8 mouse cellular contexts compared by ENCODE assay signal in genomic region chr16:18343778-18344177, GRCm38 (mm10). TPM values are rescaled to one million over a fixed set of nuclear protein-coding genes. Genes with fewer than 3 reads are reported as not detected.
DNase-seq lines count a peak whose midpoint lies in the region; ATAC-seq and TF ChIP-seq lines count a peak whose summit lies in the region.

No protein-coding gene starts in this region.

- peak; percentile 95 for DNase-seq in c-Kit-negative CD71-positive TER-119-positive erythroid progenitor cells, embryonic 14.5 days (ENCODE audit: low read depth, low spot score)
- DNase-seq in fibroblast of lung, adult 2 months (ENCODE audit: low read depth) = peak; percentile 85
- peak; percentile 96 to 98 for DNase-seq in kidney, postnatal 25 days
- DNase-seq in liver, embryonic 14.5 days (ENCODE audit: low read depth in 3 of 3, low spot score in 3 of 3) = peak; percentile 93 to 96 (median 95)
- DNase-seq in neural tube, embryonic 11.5 days (ENCODE audit: low spot score) = peak; percentile 98
- peak; percentile 98 for DNase-seq in stomach, postnatal 0 days (ENCODE audit: low spot score)

- no peak for TF ChIP-seq EP300 in liver, embryonic 14.5 days (IDR thresholded peaks at IDR 0.05; ENCODE audit: low read depth)
- no peak for TF ChIP-seq EP300 in stomach, postnatal 0 days (optimal IDR thresholded peaks at IDR 0.05)

- H3K36me3 ChIP-seq in heart, embryonic 15.5 days = no peaks in the 10 kb centered on the region
- H3K36me3 ChIP-seq in liver, embryonic 14.5 days (replicated peaks; ENCODE audit: control insufficient read depth, insufficient read depth, low read depth) = peaks cover 1% of the 10 kb centered on the region
- no peaks in the 10 kb centered on the region for H3K36me3 ChIP-seq in neural tube, embryonic 11.5 days (ENCODE audit: control insufficient read depth, insufficient read depth, low read length)
- no peaks in the 10 kb centered on the region for H3K36me3 ChIP-seq in stomach, postnatal 0 days (ENCODE audit: control insufficient read depth, insufficient read depth, low read length)

- peak overlapping the region; percentile 85 for H3K4me2 ChIP-seq in heart, embryonic 15.5 days
- peak overlapping the region; percentile 70 for H3K4me2 ChIP-seq in liver, embryonic 14.5 days (ENCODE audit: low read depth)
- peak overlapping the region; percentile 74 for H3K4me2 ChIP-seq in neural tube, embryonic 11.5 days (ENCODE audit: low read depth)
- peak overlapping the region; percentile 77 for H3K4me2 ChIP-seq in stomach, postnatal 0 days (replicated peaks; ENCODE audit: low read depth)

- under 1% methylated on average over 38 of the region's 38 CpGs for WGBS in heart, embryonic 15.5 days
- WGBS in liver, embryonic 14.5 days (ENCODE audit: insufficient replicate concordance) = 1% methylated on average over 38 of the region's 38 CpGs
- WGBS in neural tube, embryonic 11.5 days = 0% methylated on average over 38 of the region's 38 CpGs
- under 1% methylated on average over 38 of the region's 38 CpGs for WGBS in stomach, postnatal 0 days

- 0 out of 2 replicates have a peak, but pooled peaks cover 1% of the 10 kb centered on the region for H3K27me3 ChIP-seq in heart, embryonic 15.5 days
- peaks cover 26% of the 10 kb centered on the region for H3K27me3 ChIP-seq in liver, embryonic 14.5 days (ENCODE audit: control insufficient read depth, insufficient read depth, low read length)
- no peaks in the 10 kb centered on the region for H3K27me3 ChIP-seq in neural tube, embryonic 11.5 days (ENCODE audit: control insufficient read depth, insufficient read depth, low read length)
- no peaks in the 10 kb centered on the region; the same call in 1 of the 2 replicates for H3K27me3 ChIP-seq in stomach, postnatal 0 days (ENCODE audit: control insufficient read depth, insufficient read depth, low read length)

- peak; percentile 96 for ATAC-seq in CD4-positive, CD25-positive, alpha-beta regulatory T cell, adult 4 months
- peak; percentile 87 for ATAC-seq in heart, embryonic 15.5 days (replicated peaks; ENCODE audit: insufficient number of reproducible peaks, insufficient read depth, low FRiP score, low read depth)
- peak; percentile 89 for ATAC-seq in liver, embryonic 14.5 days (ENCODE audit: insufficient read depth)
- ATAC-seq in neural tube, embryonic 11.5 days (ENCODE audit: insufficient read depth, low FRiP score, low TSS enrichment) = peak; percentile 87
- peak; percentile 93 for ATAC-seq in stomach, postnatal 0 days (ENCODE audit: low FRiP score, low TSS enrichment)

- no peak for TF ChIP-seq CTCF in liver, embryonic 14.5 days (IDR thresholded peaks at IDR 0.05; ENCODE audit: low read depth)
- TF ChIP-seq CTCF in stomach, postnatal 0 days (IDR thresholded peaks at IDR 0.05; ENCODE audit: low read depth) = peak; percentile 13; the same call in 1 of the 2 replicates

- H3K9me3 ChIP-seq in heart, embryonic 15.5 days (replicated peaks) = no peaks in the 10 kb centered on the region
- H3K9me3 ChIP-seq in liver, embryonic 14.5 days (ENCODE audit: control insufficient read depth, low read length) = no peaks in the 10 kb centered on the region
- H3K9me3 ChIP-seq in neural tube, embryonic 11.5 days (ENCODE audit: control insufficient read depth, low read length) = no peaks in the 10 kb centered on the region
- no peaks in the 10 kb centered on the region for H3K9me3 ChIP-seq in stomach, postnatal 0 days (ENCODE audit: control insufficient read depth, low read length)

- peak overlapping the region; percentile 69 for H3K9ac ChIP-seq in heart, embryonic 15.5 days
- peak overlapping the region; percentile 62 for H3K9ac ChIP-seq in liver, embryonic 14.5 days (replicated peaks)
- peak overlapping the region; percentile 59 for H3K9ac ChIP-seq in neural tube, embryonic 11.5 days (ENCODE audit: low read length)
- H3K9ac ChIP-seq in stomach, postnatal 0 days (ENCODE audit: low read length) = peak overlapping the region; percentile 67

- peak overlapping the region; percentile 69 for H3K4me3 ChIP-seq in heart, embryonic 15.5 days
- H3K4me3 ChIP-seq in liver, embryonic 14.5 days (ENCODE audit: insufficient read depth in 1 of 2, low read depth in 2 of 2, low read length in 2 of 2) = peak overlapping the region; percentile 61 to 87
- H3K4me3 ChIP-seq in neural tube, embryonic 11.5 days (ENCODE audit: low read depth, low read length) = peak overlapping the region; percentile 48
- H3K4me3 ChIP-seq in stomach, postnatal 0 days (ENCODE audit: low read depth, low read length) = peak overlapping the region; percentile 61

- H3K4me1 ChIP-seq in heart, embryonic 15.5 days (replicated peaks) = peaks cover 55% of the 10 kb centered on the region
- peaks cover 11 to 37% of the 10 kb centered on the region in 2 experiments for H3K4me1 ChIP-seq in liver, embryonic 14.5 days (replicated peaks; ENCODE audit: control insufficient read depth in 2 of 2, insufficient read depth in 2 of 2, low read length in 1 of 2)
- H3K4me1 ChIP-seq in neural tube, embryonic 11.5 days (ENCODE audit: control insufficient read depth, insufficient read depth, low read length) = peaks cover 11% of the 10 kb centered on the region; the same call in 1 of the 2 replicates
- H3K4me1 ChIP-seq in stomach, postnatal 0 days (replicated peaks; ENCODE audit: control insufficient read depth, insufficient read depth) = 0 out of 2 replicates have a peak, but pooled peaks cover 8% of the 10 kb centered on the region

- peak overlapping the region; percentile 61 for H3K27ac ChIP-seq in heart, embryonic 15.5 days
- H3K27ac ChIP-seq in liver, embryonic 14.5 days = peak overlapping the region; percentile 40; the same call in 1 of the 2 replicates
- H3K27ac ChIP-seq in neural tube, embryonic 11.5 days (ENCODE audit: low read depth, low read length) = peak overlapping the region; percentile 35; the same call in 1 of the 2 replicates
- no peak overlapping the region for H3K27ac ChIP-seq in stomach, postnatal 0 days (replicated peaks)

RNA-seq across cellular contexts. Expression of gene Tango2, which starts 4.1 kb away (rescaled TPM):
- polyA plus RNA-seq in CD4-positive, CD25-positive, alpha-beta regulatory T cell, adult 4 months (2017; shearing (Covaris generic)) = 10 to 100 TPM; 71.4 to 94.5 TPM
- polyA plus RNA-seq in heart, embryonic 15.5 days (2015; fragmentation: Nextera tagmentation; extraction: Ambion mirVana) = 61.4 and 61.5 TPM in 2 replicates
- 44.3 and 44.5 TPM in 2 replicates for polyA plus RNA-seq in liver, embryonic 14.5 days (2012; rRNA removed)
- polyA plus RNA-seq in liver, embryonic 14.5 days (2014; fragmentation: Nextera tagmentation; extraction: Ambion mirVana) = 58.8 and 70.3 TPM in 2 replicates
- polyA plus RNA-seq in neural tube, embryonic 11.5 days (2014; fragmentation: Nextera tagmentation; extraction: Ambion mirVana) = 43.4 and 49.8 TPM in 2 replicates
- polyA plus RNA-seq in stomach, postnatal 0 days (2015; fragmentation: Nextera tagmentation; extraction: Ambion mirVana) = 16.2 and 16.9 TPM in 2 replicates

RNA-seq across cellular contexts. Expression of gene Arvcf, which starts 4.2 kb away (rescaled TPM):
- under 1 TPM in 1 of 2 experiments, not detected in 1; 0.91 TPM for polyA plus RNA-seq in CD4-positive, CD25-positive, alpha-beta regulatory T cell, adult 4 months (2017; shearing (Covaris generic))
- 28.4 and 40.0 TPM in 2 replicates for polyA plus RNA-seq in heart, embryonic 15.5 days (2015; fragmentation: Nextera tagmentation; extraction: Ambion mirVana)
- polyA plus RNA-seq in liver, embryonic 14.5 days (2012; rRNA removed) = 6.0 and 6.4 TPM in 2 replicates
- polyA plus RNA-seq in liver, embryonic 14.5 days (2014; fragmentation: Nextera tagmentation; extraction: Ambion mirVana) = 4.7 and 7.4 TPM in 2 replicates
- polyA plus RNA-seq in neural tube, embryonic 11.5 days (2014; fragmentation: Nextera tagmentation; extraction: Ambion mirVana) = 81.6 and 82.2 TPM in 2 replicates
- polyA plus RNA-seq in stomach, postnatal 0 days (2015; fragmentation: Nextera tagmentation; extraction: Ambion mirVana) = 7.8 and 8.7 TPM in 2 replicates

RNA-seq across cellular contexts. Expression of gene Dgcr8, which starts 54.7 kb away (rescaled TPM):
- 10 to 100 TPM; 21.1 to 25.9 TPM for polyA plus RNA-seq in CD4-positive, CD25-positive, alpha-beta regulatory T cell, adult 4 months (2017; shearing (Covaris generic))
- 15.8 and 19.6 TPM in 2 replicates for polyA plus RNA-seq in heart, embryonic 15.5 days (2015; fragmentation: Nextera tagmentation; extraction: Ambion mirVana)
- 15.5 and 23.4 TPM in 2 replicates for polyA plus RNA-seq in liver, embryonic 14.5 days (2012; rRNA removed)
- polyA plus RNA-seq in liver, embryonic 14.5 days (2014; fragmentation: Nextera tagmentation; extraction: Ambion mirVana) = 8.8 and 10.4 TPM in 2 replicates
- polyA plus RNA-seq in neural tube, embryonic 11.5 days (2014; fragmentation: Nextera tagmentation; extraction: Ambion mirVana) = 34.0 and 40.9 TPM in 2 replicates
- polyA plus RNA-seq in stomach, postnatal 0 days (2015; fragmentation: Nextera tagmentation; extraction: Ambion mirVana) = 8.1 and 8.4 TPM in 2 replicates
